Mouse (Mus musculus): ENCODE data around the gene Klk1b1. TPM values are rescaled to one million over a fixed set of nuclear protein-coding genes. Genes with fewer than 3 reads are reported as not detected.
"Not testable (repeated sequence)": the region's sequence is repeated elsewhere in the genome, so short reads cannot be mapped to it uniquely, and the experiment has no call there.

The Klk1b1 gene
- polyA plus RNA-seq, 1 experiment, result not detected

- TF ChIP-seq GATA1 (IDR thresholded peaks at IDR 0.05; ENCODE audit: low read length), result no peak
These were observed 1.1 kb downstream of the Klk1b1 start for GRCm38 (mm10) chr7:43967612-43968011.

- TF ChIP-seq GATA1 (IDR thresholded peaks at IDR 0.05; ENCODE audit: low read length), result not testable (repeated sequence)
These were observed 9.2 kb downstream of the Klk1b1 start, which contains the start of gene Klk1b9 for GRCm38 (mm10) chr7:43975761-43976160. Klk1b9 (plus strand) TSS chr7:43976061.

GRCm38 (mm10) chr7:43985657-43986056, 19.1 kb downstream of the Klk1b1 start:
- no peak for TF ChIP-seq GATA1 (IDR thresholded peaks at IDR 0.05; ENCODE audit: low read length)

- TF ChIP-seq GATA1 (IDR thresholded peaks at IDR 0.05; ENCODE audit: low read length), result not testable (repeated sequence)
These were observed 29.0 kb downstream of the Klk1b1 start, which contains the start of gene Klk1b11 for GRCm38 (mm10) chr7:43995577-43995976. Klk1b11 (plus strand) TSS chr7:43995877.

GRCm38 (mm10) chr7:44004847-44005246, 38.3 kb downstream of the Klk1b1 start:
- no peak for TF ChIP-seq GATA1 (IDR thresholded peaks at IDR 0.05; ENCODE audit: low read length)

GRCm38 (mm10) chr7:44011868-44012267, 45.3 kb downstream of the Klk1b1 start, which contains the start of gene Klk1b26:
Klk1b26 (plus strand) TSS chr7:44012168.
- TF ChIP-seq GATA1 (IDR thresholded peaks at IDR 0.05; ENCODE audit: low read length), result not testable (repeated sequence)

GRCm38 (mm10) chr7:44015071-44015470, 48.5 kb downstream of the Klk1b1 start:
- TF ChIP-seq GATA1 (IDR thresholded peaks at IDR 0.05; ENCODE audit: low read length), result no peak

Other genes starting within 250 kb of the Klk1b1 start
- not detected in 2 replicates for gene Klk12, start 197.9 kb upstream of the Klk1b1 start, polyA plus RNA-seq (2012)
- gene Klk11, start 192.1 kb upstream of the Klk1b1 start, polyA plus RNA-seq (2012), result not detected in 2 replicates
- gene Klk10, start 185.7 kb upstream of the Klk1b1 start, polyA plus RNA-seq (2012), result not detected in 2 replicates
- not detected in 2 replicates for gene Klk9, start 174.9 kb upstream of the Klk1b1 start, polyA plus RNA-seq (2012)
- not detected in 2 replicates for gene Klk8, start 169.2 kb upstream of the Klk1b1 start, polyA plus RNA-seq (2012)
- not detected in 2 replicates for gene Klk7, start 155.5 kb upstream of the Klk1b1 start, polyA plus RNA-seq (2012)
- not detected in 2 replicates for gene Klk6, start 142.3 kb upstream of the Klk1b1 start, polyA plus RNA-seq (2012)
- not detected in 2 replicates for gene Klk5, start 124.8 kb upstream of the Klk1b1 start, polyA plus RNA-seq (2012)
- gene Klk4, start 85.6 kb upstream of the Klk1b1 start, polyA plus RNA-seq (2012), result not detected in 2 replicates
- not detected in 2 replicates for gene Klk15, start 33.0 kb upstream of the Klk1b1 start, polyA plus RNA-seq (2012)
- gene Klk1b8, start 16.1 kb upstream of the Klk1b1 start, polyA plus RNA-seq (2012), result not detected in 2 replicates
- gene Klk1b9, start 9.3 kb downstream of the Klk1b1 start, polyA plus RNA-seq (2012), result not detected in 2 replicates
- not detected in 2 replicates for gene Klk1b11, start 29.1 kb downstream of the Klk1b1 start, polyA plus RNA-seq (2012)
- gene Klk1b26, start 45.4 kb downstream of the Klk1b1 start, polyA plus RNA-seq (2012), result not detected in 2 replicates
- gene Klk1b27, start 85.5 kb downstream of the Klk1b1 start, polyA plus RNA-seq (2012), result not detected in 2 replicates
- gene Klk1b21, start 135.6 kb downstream of the Klk1b1 start, polyA plus RNA-seq (2012), result not detected in 2 replicates
- gene Klk1b22, start 145.9 kb downstream of the Klk1b1 start, polyA plus RNA-seq (2012), result not detected in 2 replicates
- not detected in 2 replicates for gene Klk1b16, start 170.0 kb downstream of the Klk1b1 start, polyA plus RNA-seq (2012)
- not detected in 2 replicates for gene Klk1b24, start 221.5 kb downstream of the Klk1b1 start, polyA plus RNA-seq (2012)
- not detected in 2 replicates for gene Klk1b3, start 231.4 kb downstream of the Klk1b1 start, polyA plus RNA-seq (2012)
- gene Klk1b4, start 240.7 kb downstream of the Klk1b1 start, polyA plus RNA-seq (2012), result not detected in 2 replicates
- gene Klk1b5, start 249.2 kb downstream of the Klk1b1 start, polyA plus RNA-seq (2012), result not detected in 2 replicates

All from G1E-ER4 (cell line).